Mouse (Mus musculus) lung, postnatal 0 days (tissue): ENCODE measurements around the gene Hira.

Source experiments
- CTCF ChIP-seq: IDR thresholded peaks from 2 replicates; pipeline ENCODE4 v1.5.1; 2016; ENCODE audit warnings: antibody characterized with exemption, mild to moderate bottlenecking
- EP300 ChIP-seq: IDR thresholded peaks from 2 replicates; pipeline ENCODE4 v1.6.1; 2016; ENCODE audit warnings: antibody characterized with exemption, mild to moderate bottlenecking, control low read depth

- TF ChIP-seq CTCF (no peak), EP300 (no peak)
Measured at GRCm38 (mm10) chr16:18838346-18838745, 38.5 kb upstream of the Hira start.
